28 mouse cellular contexts compared by ENCODE assay signal in the genomic region with DNA sequence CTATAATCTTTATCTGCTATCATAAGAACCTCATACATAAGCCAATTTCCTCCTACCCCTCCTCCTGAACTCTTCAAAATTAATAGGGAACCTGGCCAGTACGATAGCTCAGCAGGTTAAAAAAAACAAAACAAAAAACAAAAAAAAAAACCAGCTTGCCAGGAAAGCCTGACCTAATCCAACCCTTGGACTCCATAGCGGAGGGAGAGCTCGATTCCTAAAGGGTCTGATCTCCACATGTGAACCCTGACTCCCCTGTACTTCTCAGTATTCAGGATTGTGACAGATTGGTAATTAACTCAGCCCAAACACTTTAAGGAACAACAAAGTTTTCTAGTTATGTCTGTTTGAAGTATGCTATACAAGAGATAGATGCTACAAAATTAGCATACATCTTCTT.
"Had no signal": no experiment of that assay in that cellular context is flagged by ENCODE, and none has a peak within 500 bp of the region (broad histone marks: within the 10 kb centered on the region; RNA-seq: fewer than 3 reads in every experiment).

No protein-coding gene starts in this region.

- H3K36me3 ChIP-seq: forebrain, embryonic 15.5 days had no signal

- H3K27ac ChIP-seq: embryonic facial prominence, embryonic 10.5 days; embryonic facial prominence, embryonic 12.5 days; embryonic facial prominence, embryonic 13.5 days; embryonic facial prominence, embryonic 15.5 days; forebrain, embryonic 10.5 days; forebrain, embryonic 12.5 days; forebrain, embryonic 13.5 days; forebrain, embryonic 15.5 days; gastrocnemius, adult 2 months had no signal

- DNase-seq: cerebellum, adult 2 months; cerebellum, adult 8-10 months; cerebellum, adult 9-10 months; cerebellum, adult 9-11 months; cerebellum, postnatal 10 days; cerebellum, postnatal 14 days; cerebellum, postnatal 25 days; cerebellum, postnatal 36 days; embryo, embryonic 11 days; forebrain, postnatal 0 days; gastrocnemius, adult 2 months; gastrocnemius, postnatal 10 days; gastrocnemius, postnatal 14 days; gastrocnemius, postnatal 25 days; gastrocnemius, postnatal 36 days; heart, adult 11 months; heart, adult 18-20 months had no signal

- H3K9ac ChIP-seq: embryonic facial prominence, embryonic 12.5 days; embryonic facial prominence, embryonic 13.5 days; embryonic facial prominence, embryonic 15.5 days; forebrain, embryonic 12.5 days; forebrain, embryonic 13.5 days; forebrain, embryonic 15.5 days; forebrain, postnatal 0 days had no signal

- H3K9me3 ChIP-seq: embryonic facial prominence, embryonic 10.5 days; embryonic facial prominence, embryonic 12.5 days; embryonic facial prominence, embryonic 13.5 days; embryonic facial prominence, embryonic 15.5 days; forebrain, embryonic 10.5 days; forebrain, embryonic 12.5 days; forebrain, embryonic 13.5 days; forebrain, embryonic 15.5 days had no signal

- H3K4me2 ChIP-seq: embryonic facial prominence, embryonic 12.5 days; embryonic facial prominence, embryonic 13.5 days; embryonic facial prominence, embryonic 15.5 days; forebrain, embryonic 12.5 days; forebrain, embryonic 13.5 days; forebrain, embryonic 15.5 days had no signal

- ATAC-seq: forebrain, embryonic 13.5 days; forebrain, embryonic 14.5 days; forebrain, embryonic 15.5 days; forebrain, embryonic 16.5 days; forebrain, postnatal 0 days had no signal

- H3K27me3 ChIP-seq: embryonic facial prominence, embryonic 12.5 days; embryonic facial prominence, embryonic 13.5 days; embryonic facial prominence, embryonic 15.5 days; forebrain, embryonic 12.5 days; forebrain, embryonic 13.5 days; forebrain, embryonic 15.5 days had no signal

- H3K4me3 ChIP-seq: embryonic facial prominence, embryonic 10.5 days; embryonic facial prominence, embryonic 12.5 days; embryonic facial prominence, embryonic 13.5 days; embryonic facial prominence, embryonic 15.5 days; erythroblast, embryonic 14.5 days; forebrain, embryonic 10.5 days; forebrain, embryonic 12.5 days; forebrain, embryonic 13.5 days; forebrain, embryonic 15.5 days; gastrocnemius, adult 2 months had no signal
